Mouse (Mus musculus): ENCODE measurements around the gene Mup19.
"Not testable (repeated sequence)": the region's sequence is repeated elsewhere in the genome, so short reads cannot be mapped to it uniquely, and the experiment has no call there.

DNA sequence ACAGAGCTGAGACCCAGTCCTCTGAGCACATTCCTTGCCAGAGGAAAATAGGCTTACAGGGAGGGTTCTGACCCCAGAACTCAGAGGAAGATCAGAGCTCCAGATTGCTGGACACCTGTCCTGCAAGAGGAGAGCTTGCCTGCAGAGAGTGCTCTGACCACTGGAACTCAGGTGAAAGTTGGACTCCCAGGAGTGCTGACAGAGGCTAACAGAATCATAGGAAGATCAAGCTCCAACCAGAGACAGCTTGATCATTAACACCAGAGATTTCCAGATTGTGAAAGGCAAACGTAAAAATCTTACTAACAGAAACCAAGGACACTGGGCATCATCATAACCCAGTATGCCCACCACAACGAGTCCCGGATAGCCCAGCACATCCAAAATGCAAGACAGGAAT, 26.9 kb upstream of the Mup19 start:
- TF ChIP-seq CTCF (conservative IDR thresholded peaks at IDR 0.05; ENCODE audit: insufficient read depth, insufficient read length, low read depth, low read length); POLR2A (IDR thresholded peaks at IDR 0.05; ENCODE audit: low read depth, low read length): not testable (repeated sequence)

All from kidney, adult 2 months (tissue).